Mouse (Mus musculus) stomach, embryonic 16.5 days (tissue): ENCODE results near the gene Psma7. TPM values are rescaled to one million over a fixed set of nuclear protein-coding genes. Genes with fewer than 3 reads are reported as not detected.

Experiments used
- ATAC-seq: fragments of 200-750 bp; cut with Nextera tagmentation; 2 replicates; pipeline ENCODE4 v1.8.0; 2017; ENCODE audit warnings: moderate number of reproducible peaks, moderate TSS enrichment; ENCODE audit not compliant: insufficient read depth, low FRiP score
- H3K27ac ChIP-seq: fragments of 300-500 bp; sonication (generic); 2 replicates; pipeline ENCODE4 v1.5.1; 2014; ENCODE audit warnings: low read length
- H3K27me3 ChIP-seq: fragments of 300-500 bp; sonication (generic); 2 replicates; pipeline ENCODE4 v1.6.1; 2014; ENCODE audit warnings: low read length, control low read depth, mixed read lengths; ENCODE audit not compliant: control insufficient read depth, insufficient read depth
- H3K36me3 ChIP-seq: fragments of 300-500 bp; sonication (generic); 2 replicates; pipeline ENCODE4 v1.6.1; 2014; ENCODE audit warnings: low read length; ENCODE audit not compliant: control insufficient read depth, insufficient read depth
- H3K4me1 ChIP-seq: fragments of 300-500 bp; sonication (generic); 2 replicates; pipeline ENCODE4 v1.6.1; 2014; ENCODE audit warnings: low read length, control low read depth, mixed read lengths; ENCODE audit not compliant: control insufficient read depth, insufficient read depth
- H3K4me2 ChIP-seq: fragments of 300-500 bp; sonication (generic); 2 replicates; pipeline ENCODE4 v1.6.1; 2014; ENCODE audit warnings: low read depth, low read length, mixed read lengths
- H3K4me3 ChIP-seq: fragments of 300-500 bp; sonication (generic); replicated peaks from 2 replicates; pipeline ENCODE4 v1.5.1; 2014; ENCODE audit warnings: mild to moderate bottlenecking, low read length
- H3K9ac ChIP-seq: fragments of 300-500 bp; sonication (generic); 2 replicates; pipeline ENCODE4 v1.6.1; 2014; ENCODE audit warnings: low read length
- H3K9me3 ChIP-seq: fragments of 300-500 bp; sonication (generic); replicated peaks from 2 replicates; pipeline ENCODE4 v1.6.1; 2016; ENCODE audit warnings: low read length, control low read depth; ENCODE audit not compliant: control insufficient read depth
- WGBS: fragments of 180-500 bp; shearing (Covaris S2); extraction: QIAGEN DNeasy Blood & Tissue Kit; methylation state at CpG from one replicate; pipeline ENCODE4 v1.1.7; 2014; 5-methylcytosine and 5-hydroxymethylcytosine counted together
- polyA plus RNA-seq: library from polyadenylated mRNA; unstranded; fragments of >200 nt; fragmentation: Nextera tagmentation; extraction: Ambion mirVana; gene quantifications from 2 replicates; pipeline ENCODE4 v1.2.1, GENCODE M21; 2015

Gene Psma7
- polyA plus RNA-seq, 1 experiment from 2014 or later: 471 TPM

DNA sequence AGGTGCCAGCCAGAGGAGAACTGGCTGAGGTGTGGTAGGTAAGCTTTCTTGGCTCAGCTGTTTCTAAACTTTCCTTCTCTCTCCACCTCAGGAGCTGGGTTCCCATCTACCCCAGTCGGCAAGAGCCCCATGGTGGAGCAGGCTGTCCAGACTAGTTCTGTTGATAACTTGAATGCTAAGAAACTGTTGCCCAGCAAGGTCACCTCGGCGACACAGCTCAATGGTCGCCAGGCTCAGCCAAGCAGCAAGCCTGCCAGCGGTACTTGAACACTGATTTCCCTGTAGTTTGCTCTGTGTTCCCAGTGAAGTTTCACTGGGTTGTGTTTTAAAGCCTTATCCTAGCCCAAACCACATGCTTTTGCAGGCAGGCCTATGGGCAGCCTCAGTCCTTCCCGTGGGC lies 11.0 kb downstream of the Psma7 start:
- Histone ChIP-seq H3K9me3 (no peaks in the 10 kb centered on the region), H3K36me3 (peaks cover 16% of the 10 kb centered on the region), H3K9ac (no peak overlapping the region), H3K27me3 (no peaks in the 10 kb centered on the region), H3K4me1 (peaks cover 14% of the 10 kb centered on the region), H3K4me3 (no peak overlapping the region), H3K4me2 (no peak overlapping the region), H3K27ac (no peak overlapping the region)
- ATAC-seq: no peak
- 87% methylated on average over 6 of the region's 6 CpGs for WGBS

DNA sequence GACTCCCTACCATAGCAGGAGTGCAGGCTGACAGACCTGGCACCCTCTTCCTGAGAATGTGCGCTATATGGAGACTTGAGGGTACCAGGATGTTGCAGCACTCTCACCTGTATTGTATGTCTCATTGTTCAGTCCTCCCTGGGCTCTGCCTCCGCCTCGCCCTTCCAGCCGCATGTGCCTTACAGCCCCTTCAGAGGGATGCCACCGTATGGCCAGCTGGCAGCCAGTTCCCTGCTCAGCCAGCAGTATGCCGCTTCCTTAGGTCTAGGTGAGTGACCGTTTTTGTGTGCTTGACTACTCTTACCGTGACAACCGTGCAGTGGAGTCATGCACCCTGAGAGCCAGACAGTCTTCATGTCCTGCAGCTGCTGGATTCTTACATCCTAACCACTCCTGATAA lies 14.5 kb downstream of the Psma7 start:
- H3K27me3 ChIP-seq: peaks cover under 1% of the 10 kb centered on the region; the same call in 1 of the 2 replicates
- peaks cover 11% of the 10 kb centered on the region; the same call in 1 of the 2 replicates for H3K36me3 ChIP-seq
- 70% methylated on average over 9 of the region's 9 CpGs for WGBS
- H3K4me3 ChIP-seq: no peak overlapping the region
- 0 out of 2 replicates have a peak overlapping the region, but pooled peaks have one; percentile 92 for H3K4me2 ChIP-seq
- no peaks in the 10 kb centered on the region for H3K9me3 ChIP-seq
- peaks cover 24% of the 10 kb centered on the region for H3K4me1 ChIP-seq
- H3K9ac ChIP-seq: no peak overlapping the region
- no peak for ATAC-seq
- no peak overlapping the region for H3K27ac ChIP-seq

DNA sequence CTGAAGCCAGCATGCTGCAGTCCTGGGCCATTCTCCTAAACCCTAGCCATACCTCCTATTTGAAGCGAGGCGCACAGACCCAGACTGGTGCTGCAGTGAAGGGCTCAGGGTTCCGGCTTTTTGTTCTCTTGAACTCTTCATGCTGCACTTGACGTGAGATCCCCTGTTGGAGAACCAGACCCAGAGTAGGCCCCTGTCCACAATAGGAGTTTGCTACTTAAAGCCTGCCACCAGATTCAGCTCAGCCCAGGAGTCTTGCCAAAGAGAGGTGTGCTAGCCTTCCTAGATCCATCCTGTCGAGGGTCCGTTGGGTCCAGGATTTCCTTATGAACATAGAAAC lies 16.4 kb downstream of the Psma7 start:
- WGBS: 5% methylated on average over 6 of the region's 6 CpGs
- peaks cover 7% of the 10 kb centered on the region for H3K27me3 ChIP-seq
- H3K4me3 ChIP-seq: peak overlapping the region; percentile 92
- H3K9ac ChIP-seq: peak overlapping the region; percentile 93
- H3K27ac ChIP-seq: 0 out of 2 replicates have a peak overlapping the region, but pooled peaks have one; percentile 90
- H3K36me3 ChIP-seq: no peaks in the 10 kb centered on the region
- ATAC-seq: no peak
- H3K4me2 ChIP-seq: peak overlapping the region; percentile 92
- H3K9me3 ChIP-seq: no peaks in the 10 kb centered on the region
- H3K4me1 ChIP-seq: peaks cover 24% of the 10 kb centered on the region

DNA sequence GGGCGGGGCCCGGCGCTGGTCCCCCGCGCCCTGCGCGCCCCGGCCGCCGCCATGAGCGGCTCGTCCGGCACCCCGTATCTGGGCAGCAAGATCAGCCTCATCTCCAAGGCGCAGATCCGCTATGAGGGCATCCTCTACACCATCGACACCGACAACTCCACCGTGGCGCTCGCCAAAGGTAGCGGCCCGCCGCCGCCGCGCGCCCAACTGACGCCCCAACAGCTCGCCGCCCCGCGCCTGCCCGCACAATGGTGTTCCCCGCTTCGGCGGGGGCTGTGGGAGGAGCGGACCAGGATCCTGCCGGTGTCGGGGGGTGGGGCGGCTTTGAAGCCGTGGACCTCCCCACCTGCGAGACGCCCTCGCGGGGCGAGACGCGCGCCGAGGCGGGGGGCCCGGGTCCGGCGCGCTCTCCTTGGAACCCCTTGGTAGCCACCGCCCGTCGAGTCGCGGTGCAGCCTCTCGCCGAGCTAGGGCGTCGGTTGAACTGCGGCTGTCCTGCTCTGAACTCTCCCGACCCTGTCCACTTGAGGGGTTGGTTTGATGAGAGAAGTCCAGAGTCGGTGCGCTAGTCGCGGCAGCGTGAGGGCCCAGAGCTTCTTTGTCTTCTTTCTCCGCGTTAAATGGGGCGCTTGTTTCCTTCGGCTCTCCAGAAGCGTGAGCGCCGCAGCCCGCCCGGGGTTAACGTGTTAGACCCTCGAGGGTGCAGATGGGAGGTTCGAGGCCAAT lies 16.9 kb downstream of the Psma7 start:
- under 1% methylated on average over 84 of the region's 84 CpGs for WGBS
- H3K36me3 ChIP-seq: no peaks in the 10 kb centered on the region
- peaks cover 8% of the 10 kb centered on the region for H3K27me3 ChIP-seq
- H3K9ac ChIP-seq: peak overlapping the region; percentile 93
- peak; percentile 3; the same call in 1 of the 2 replicates for ATAC-seq
- peak overlapping the region; percentile 90 for H3K27ac ChIP-seq
- peak overlapping the region; percentile 92 for H3K4me3 ChIP-seq
- no peaks in the 10 kb centered on the region for H3K9me3 ChIP-seq
- H3K4me1 ChIP-seq: peaks cover 24% of the 10 kb centered on the region
- H3K4me2 ChIP-seq: peak overlapping the region; percentile 92

DNA sequence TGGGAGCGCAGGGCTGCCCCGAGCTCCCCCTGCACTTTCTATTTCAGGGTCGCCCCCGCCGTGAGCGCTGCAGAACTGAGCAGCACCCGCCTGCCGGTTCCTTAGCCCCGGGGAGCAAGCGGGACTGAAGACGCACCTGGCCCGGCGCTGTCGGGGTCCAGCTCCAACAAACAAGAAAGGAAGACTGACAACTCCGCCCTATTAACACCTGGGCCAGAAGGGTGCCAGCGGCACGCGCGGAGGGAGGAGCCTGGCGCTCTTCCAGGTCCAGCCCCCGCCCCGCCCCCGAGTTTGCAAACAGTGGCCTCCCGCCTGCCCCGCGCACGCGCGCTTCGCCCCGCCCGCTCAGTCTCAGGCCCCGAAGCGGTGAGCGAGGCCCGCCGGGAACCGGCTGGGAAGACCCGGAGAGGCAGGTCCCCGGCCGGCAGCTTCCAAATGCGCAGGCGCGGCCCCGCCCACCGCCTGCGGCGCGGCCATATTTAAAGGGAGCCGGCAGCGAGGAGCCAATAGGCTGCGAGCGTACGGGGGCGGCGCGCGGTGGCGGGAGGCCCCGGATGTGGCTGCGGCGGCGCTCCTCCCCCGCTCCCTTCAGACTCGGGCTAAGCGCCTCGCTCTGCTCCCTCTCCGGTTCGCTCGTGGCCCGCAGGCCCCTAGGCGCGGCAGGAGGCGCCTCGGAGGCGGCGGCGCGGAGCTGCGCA lies 17.7 kb downstream of the Psma7 start, which contains the start of gene Lsm14b:
Lsm14b (plus strand) TSS at position 587 of the 698 bp plus-strand sequence.
- Histone ChIP-seq H3K4me2 (peak within 1 kb of the TSS; percentile 92), H3K9me3 (no peaks in the 10 kb centered on the region), H3K27me3 (peaks cover 8% of the 10 kb centered on the region), H3K27ac (peak within 1 kb of the TSS; percentile 90), H3K9ac (peak within 1 kb of the TSS; percentile 93), H3K36me3 (no peaks in the 10 kb centered on the region), H3K4me1 (peaks cover 24% of the 10 kb centered on the region), H3K4me3 (peak within 1 kb of the TSS; percentile 92)
- peak; percentile 95 for ATAC-seq
- under 1% methylated on average over 73 of the region's 80 CpGs for whole genome bisulfite sequencing

DNA sequence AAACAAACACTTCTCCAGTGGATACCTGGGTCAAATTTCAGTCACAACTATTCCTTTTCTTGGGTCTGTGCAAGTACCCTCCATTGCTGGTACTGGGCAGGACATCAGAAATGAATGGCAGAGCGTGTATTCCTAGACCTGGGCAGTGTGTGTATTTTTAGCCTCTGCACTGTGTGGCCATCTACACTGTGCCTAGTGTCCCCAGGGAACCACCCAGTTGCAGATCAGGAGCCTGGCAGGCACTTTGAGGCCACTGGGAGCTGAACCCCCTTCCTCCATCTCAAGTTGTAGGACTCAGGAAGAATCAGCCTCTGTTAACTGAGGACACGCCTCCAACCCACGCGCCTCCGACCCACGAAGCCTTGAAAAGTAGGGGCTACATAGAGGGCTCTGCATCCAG lies 19.5 kb downstream of the Psma7 start:
- Histone ChIP-seq H3K36me3 (no peaks in the 10 kb centered on the region), H3K4me2 (no peak overlapping the region), H3K4me3 (no peak overlapping the region), H3K9me3 (no peaks in the 10 kb centered on the region), H3K27me3 (peaks cover 8% of the 10 kb centered on the region), H3K4me1 (peaks cover 24% of the 10 kb centered on the region), H3K9ac (no peak overlapping the region), H3K27ac (no peak overlapping the region)
- 62% methylated on average over 6 of the region's 6 CpGs for WGBS
- no peak for ATAC-seq

DNA sequence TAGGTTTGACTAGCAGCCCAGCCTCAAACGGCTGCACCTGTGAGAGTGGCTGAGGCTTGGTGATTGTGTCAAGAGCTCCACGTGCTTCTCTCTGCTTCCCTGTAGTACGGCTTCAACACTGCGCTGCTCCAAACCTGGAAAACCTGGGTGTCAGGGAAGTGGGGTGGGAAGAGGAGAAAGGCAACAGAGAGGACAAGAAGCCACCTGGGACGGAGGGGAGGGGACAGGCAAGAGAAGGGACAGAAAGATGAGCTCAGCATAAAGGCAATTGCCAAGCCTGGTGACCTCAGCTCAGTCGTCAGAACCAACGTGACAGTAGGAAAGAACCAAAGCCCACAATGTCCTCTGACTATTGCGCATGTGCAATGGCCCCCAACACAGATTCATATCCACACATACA lies 21.3 kb downstream of the Psma7 start:
- no peak overlapping the region for H3K27ac ChIP-seq
- 73% methylated on average over 8 of the region's 8 CpGs for WGBS
- peaks cover 8% of the 10 kb centered on the region for H3K27me3 ChIP-seq
- no peak overlapping the region for H3K4me2 ChIP-seq
- ATAC-seq: no peak
- H3K36me3 ChIP-seq: no peaks in the 10 kb centered on the region
- H3K9me3 ChIP-seq: no peaks in the 10 kb centered on the region
- H3K4me3 ChIP-seq: no peak overlapping the region
- peaks cover 20% of the 10 kb centered on the region for H3K4me1 ChIP-seq
- H3K9ac ChIP-seq: no peak overlapping the region

DNA sequence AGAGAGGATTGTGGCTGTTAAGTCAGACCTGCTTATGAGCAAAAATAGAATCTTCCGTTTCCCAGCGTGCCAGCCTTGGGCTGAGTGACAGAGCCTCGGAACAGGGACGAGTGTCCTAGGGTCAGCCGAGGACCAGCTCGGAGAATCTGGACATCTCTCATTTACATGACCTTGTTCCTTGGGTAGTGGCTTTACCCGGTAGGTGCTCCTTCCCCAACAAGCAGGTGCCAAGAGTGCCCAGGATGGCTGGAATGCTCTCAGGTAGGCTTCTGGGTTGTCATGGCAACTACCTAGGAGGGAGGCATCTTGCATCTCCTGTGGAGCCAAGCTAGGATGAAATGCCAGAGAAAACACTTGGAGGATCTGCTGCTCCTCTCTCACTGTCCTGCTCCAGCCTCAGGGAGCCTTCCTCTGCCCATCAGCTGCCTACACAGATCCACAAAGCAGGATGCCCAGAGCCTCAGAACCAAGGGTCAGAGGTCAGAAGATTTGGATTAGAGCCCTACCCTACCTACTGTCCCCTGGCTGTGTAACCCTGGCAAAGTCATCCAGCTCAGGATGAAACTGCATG lies 22.1 kb downstream of the Psma7 start:
- peaks cover 8% of the 10 kb centered on the region for H3K27me3 ChIP-seq
- H3K36me3 ChIP-seq: no peaks in the 10 kb centered on the region
- H3K4me2 ChIP-seq: no peak overlapping the region
- no peak for ATAC-seq
- H3K9me3 ChIP-seq: no peaks in the 10 kb centered on the region
- H3K9ac ChIP-seq: no peak overlapping the region
- WGBS: 72% methylated on average over 7 of the region's 7 CpGs
- no peak overlapping the region for H3K4me3 ChIP-seq
- H3K4me1 ChIP-seq: peaks cover 17% of the 10 kb centered on the region
- no peak overlapping the region for H3K27ac ChIP-seq

DNA sequence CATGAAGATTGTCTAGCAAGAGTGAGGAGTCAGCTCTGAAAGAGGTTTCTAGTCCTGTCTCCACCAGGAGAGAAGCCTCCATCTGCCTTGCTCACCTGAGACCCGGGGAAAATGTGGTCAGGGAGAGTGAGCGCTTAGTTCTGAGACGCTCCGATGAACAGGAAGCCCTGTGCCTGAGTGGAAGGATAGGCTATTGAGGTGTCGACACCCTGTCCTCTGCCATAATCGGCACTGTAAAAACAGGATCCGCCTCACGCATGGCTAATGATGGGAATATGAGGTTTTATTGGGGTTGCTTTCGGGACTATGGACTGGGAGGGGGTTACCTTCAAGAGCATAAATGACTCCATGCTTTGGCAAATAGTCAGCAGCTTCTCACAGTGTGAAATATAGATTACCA lies 23.7 kb downstream of the Psma7 start:
- peaks cover 14% of the 10 kb centered on the region for H3K4me1 ChIP-seq
- 88% methylated on average over 9 of the region's 9 CpGs for WGBS
- peaks cover 8% of the 10 kb centered on the region for H3K27me3 ChIP-seq
- no peaks in the 10 kb centered on the region for H3K36me3 ChIP-seq
- H3K4me2 ChIP-seq: no peak overlapping the region
- no peak overlapping the region for H3K9ac ChIP-seq
- H3K27ac ChIP-seq: no peak overlapping the region
- no peak for ATAC-seq
- H3K9me3 ChIP-seq: no peaks in the 10 kb centered on the region
- H3K4me3 ChIP-seq: no peak overlapping the region
